Mouse (Mus musculus) lung, adult 2 months (tissue): ENCODE measurements at regions not wholly inside any gene's neighbourhood (a gene's known extent, or its start where the extent isn't known, plus 50 kb on each side); places are given as distances from the start of the nearest gene placed in this dataset.

Source experiments
- DNase-seq: peaks from one replicate; pipeline ENCODE4 v3.0.0; 2022
- H3K4me1 ChIP-seq: fragments of 200-500 bp; 2 replicates; pipeline ENCODE4 v1.6.1; 2011; ENCODE audit warnings: low read length; ENCODE audit not compliant: control insufficient read depth, insufficient read depth
- H3K4me3 ChIP-seq: fragments of 200-500 bp; replicated peaks from 2 replicates; pipeline ENCODE3; 2011; ENCODE audit warnings: low read depth, mild to moderate bottlenecking, control low read depth, low read length; ENCODE audit errors: extremely low read depth
- CTCF ChIP-seq: fragments of 200-500 bp; IDR thresholded peaks from 2 replicates; pipeline ENCODE4 v1.5.1; 2011; ENCODE audit warnings: mild to moderate bottlenecking, low read length, control low read depth; ENCODE audit not compliant: insufficient read depth
- POLR2A ChIP-seq: fragments of 200-500 bp; IDR thresholded peaks from 2 replicates; pipeline ENCODE4 v1.6.1; 2011; ENCODE audit warnings: low read depth, mild to moderate bottlenecking, control low read depth, low read length, borderline replicate concordance; ENCODE audit errors: extremely low read depth
- WGBS: fragments of 180-500 bp; shearing (Covaris S2); methylation state at CpG from one replicate; pipeline ENCODE4 v1.1.7; 2018; 5-methylcytosine and 5-hydroxymethylcytosine counted together

- TF ChIP-seq CTCF (no peak), POLR2A (no peak)
- WGBS = 74% methylated on average over 4 of the region's 4 CpGs
- Histone ChIP-seq H3K4me1 (no peaks in the 10 kb centered on the region), H3K4me3 (no peak overlapping the region)
- no peak for DNase-seq
Observed at GRCm38 (mm10) chr5:132760396-132760795, 217.3 kb upstream of the Auts2 start.

GRCm38 (mm10) chr5:132759751-132760150, 216.6 kb upstream of the Auts2 start:
- DNase-seq = no peak
- TF ChIP-seq POLR2A (no peak), CTCF (no peak)
- Histone ChIP-seq H3K4me1 (no peaks in the 10 kb centered on the region), H3K4me3 (no peak overlapping the region)
- WGBS = 78% methylated on average over 6 of the region's 6 CpGs

GRCm38 (mm10) chr5:132758941-132759340, 215.8 kb upstream of the Auts2 start:
- 82% methylated on average over 10 of the region's 10 CpGs for whole genome bisulfite sequencing
- H3K4me1 ChIP-seq = no peaks in the 10 kb centered on the region
- DNase-seq = no peak
- TF ChIP-seq POLR2A (no peak), CTCF (no peak)
- H3K4me3 ChIP-seq = no peak overlapping the region

- Histone ChIP-seq H3K4me1 (no peaks in the 10 kb centered on the region), H3K4me3 (no peak overlapping the region)
- TF ChIP-seq CTCF (no peak), POLR2A (no peak)
- 74% methylated on average over 5 of the region's 5 CpGs for WGBS
- no peak for DNase-seq
Observed at GRCm38 (mm10) chr5:132737966-132738365, 194.8 kb upstream of the Auts2 start.

- no peak for TF ChIP-seq POLR2A
- no peak for TF ChIP-seq CTCF
- 40% methylated on average over 10 of the region's 10 CpGs for WGBS
- no peaks in the 10 kb centered on the region for H3K4me1 ChIP-seq
- no peak for DNase-seq
- no peak overlapping the region for H3K4me3 ChIP-seq
Observed at GRCm38 (mm10) chr5:132728689-132729189, 185.6 kb upstream of the Auts2 start.

- TF ChIP-seq POLR2A = no peak
- TF ChIP-seq CTCF = no peak
- no peaks in the 10 kb centered on the region for H3K4me1 ChIP-seq
- whole genome bisulfite sequencing = 68% methylated on average over 2 of the region's 2 CpGs
- no peak for DNase-seq
- no peak overlapping the region for H3K4me3 ChIP-seq
Observed at GRCm38 (mm10) chr5:132724467-132724866, 181.3 kb upstream of the Auts2 start.

GRCm38 (mm10) chr5:132710301-132710700, 167.2 kb upstream of the Auts2 start:
- DNase-seq = no peak
- TF ChIP-seq CTCF (no peak), POLR2A (no peak)
- 67% methylated on average over 4 of the region's 4 CpGs for WGBS
- Histone ChIP-seq H3K4me3 (no peak overlapping the region), H3K4me1 (no peaks in the 10 kb centered on the region)

GRCm38 (mm10) chr5:132707531-132707930, 164.4 kb upstream of the Auts2 start:
- Histone ChIP-seq H3K4me1 (no peaks in the 10 kb centered on the region), H3K4me3 (no peak overlapping the region)
- no peak for TF ChIP-seq CTCF
- no peak for TF ChIP-seq POLR2A
- no peak for DNase-seq
- WGBS = 78% methylated on average over 4 of the region's 4 CpGs

- no peak overlapping the region for H3K4me3 ChIP-seq
- WGBS = 69% methylated on average over 10 of the region's 10 CpGs
- TF ChIP-seq POLR2A (no peak), CTCF (no peak)
- no peaks in the 10 kb centered on the region for H3K4me1 ChIP-seq
- no peak for DNase-seq
Observed at GRCm38 (mm10) chr5:132703455-132704100, 160.4 kb upstream of the Auts2 start.

- TF ChIP-seq POLR2A (no peak), CTCF (no peak)
- DNase-seq = no peak
- H3K4me3 ChIP-seq = no peak overlapping the region
- no peaks in the 10 kb centered on the region for H3K4me1 ChIP-seq
- WGBS = 70% methylated on average over 3 of the region's 3 CpGs
Observed at GRCm38 (mm10) chr5:132702573-132702972, 159.4 kb upstream of the Auts2 start.

GRCm38 (mm10) chr5:132690784-132691183, 147.6 kb upstream of the Auts2 start:
- no peak for TF ChIP-seq CTCF
- TF ChIP-seq POLR2A = no peak
- no peak for DNase-seq
- WGBS = 90% methylated on average over 10 of the region's 10 CpGs
- no peak overlapping the region for H3K4me3 ChIP-seq
- H3K4me1 ChIP-seq = no peaks in the 10 kb centered on the region
